Mouse (Mus musculus): ENCODE results near the gene Sigirr. TPM values are rescaled to one million over a fixed set of nuclear protein-coding genes. Genes with fewer than 3 reads are reported as not detected.

Gene Sigirr
- total RNA-seq (2023), result 10 to 100 TPM; 74.9 to 85.3 TPM

GRCm38 (mm10) chr7:141099911-141100691 is at the start of gene Sigirr:
Gene Sigirr (minus strand): TSS chr7:141100572.

GRCm38 (mm10) chr7:141122245-141122644 is 21.9 kb upstream of the Sigirr start, which contains the start of gene Ptdss2:
Gene Ptdss2 (plus strand): TSS chr7:141122382.

GRCm38 (mm10) chr7:141117636-141118035 is 17.3 kb upstream of the Sigirr start, which contains the start of gene Ano9:
Gene Ano9 (minus strand): TSS chr7:141117806.

GRCm38 (mm10) chr7:141077841-141078240 is 22.5 kb downstream of the Sigirr start, which contains the start of gene Pkp3:
Gene Pkp3 (plus strand): TSS chr7:141078218.

GRCm38 (mm10) chr7:141060426-141061242 is 39.7 kb downstream of the Sigirr start, which contains the start of gene B4galnt4:
Gene B4galnt4 (plus strand): TSS chr7:141061104.

Other genes starting within 250 kb of the Sigirr start
- not detected for gene Gm45785, start 244.2 kb downstream of the Sigirr start, total RNA-seq (2023)
- gene Ric8a, start 243.6 kb downstream of the Sigirr start, total RNA-seq (2023), result 100 to 1,000 TPM; 109 to 116 TPM
- 10 to 100 TPM; 31.2 to 31.7 TPM for gene Bet1l, start 243.0 kb downstream of the Sigirr start, total RNA-seq (2023)
- gene Psmd13, start 218.6 kb downstream of the Sigirr start, total RNA-seq (2023), result 10 to 100 TPM; 75.3 to 88.5 TPM
- 1 to 10 TPM; 8.4 to 9.2 TPM for gene Sirt3, start 218.3 kb downstream of the Sigirr start, total RNA-seq (2023)
- not detected for gene Cox8b, start 200.1 kb downstream of the Sigirr start, total RNA-seq (2023)
- under 1 TPM in 1 of 2 experiments, not detected in 1; 0.17 TPM for gene Nlrp6, start 179.7 kb downstream of the Sigirr start, total RNA-seq (2023)
- gene Pgghg, start 159.2 kb downstream of the Sigirr start, total RNA-seq (2023), result 1 to 10 TPM; 7.3 to 8.9 TPM
- gene Ifitm5, start 150.3 kb downstream of the Sigirr start, total RNA-seq (2023), result not detected
- gene Gm45717, start 144.6 kb downstream of the Sigirr start, total RNA-seq (2023), result not detected
- 10 to 100 TPM; 17.0 to 18.4 TPM for gene Ifitm2, start 144.6 kb downstream of the Sigirr start, total RNA-seq (2023)
- 1 to 10 TPM in 1 of 2 experiments, not detected in 1; 5.9 TPM for gene Ifitm1, start 133.4 kb downstream of the Sigirr start, total RNA-seq (2023)
- 1 to 10 TPM; 1.2 to 5.6 TPM for gene Ifitm3, start 89.8 kb downstream of the Sigirr start, total RNA-seq (2023)
- gene Ifitm6, start 82.6 kb downstream of the Sigirr start, total RNA-seq (2023), result not detected
- not detected for gene Gm17387, start 71.4 kb downstream of the Sigirr start, total RNA-seq (2023)
- gene B4galnt4, start 39.5 kb downstream of the Sigirr start, total RNA-seq (2023), result 1 to 10 TPM; 1.4 to 2.2 TPM
- 10 to 100 TPM; 45.7 to 59.0 TPM for gene Pkp3, start 22.4 kb downstream of the Sigirr start, total RNA-seq (2023)
- gene Ano9, start 17.2 kb upstream of the Sigirr start, total RNA-seq (2023), result not detected
- gene Ptdss2, start 21.8 kb upstream of the Sigirr start, total RNA-seq (2023), result 10 to 100 TPM; 12.0 to 12.5 TPM
- 10 to 100 TPM; 35.2 to 41.1 TPM for gene Rnh1, start 72.3 kb upstream of the Sigirr start, total RNA-seq (2023)
- gene Hras, start 93.4 kb upstream of the Sigirr start, total RNA-seq (2023), result 10 to 100 TPM; 38.9 to 45.3 TPM
- gene Lrrc56, start 93.6 kb upstream of the Sigirr start, total RNA-seq (2023), result 1 to 10 TPM; 4.8 to 5.0 TPM
- 1 to 10 TPM; 2.4 to 2.6 TPM for gene Lmntd2, start 113.5 kb upstream of the Sigirr start, total RNA-seq (2023)
- gene Rassf7, start 115.3 kb upstream of the Sigirr start, total RNA-seq (2023), result 1 to 10 TPM; 9.3 to 9.6 TPM
- 100 to 1,000 TPM; 173 to 177 TPM for gene Phrf1, start 128.2 kb upstream of the Sigirr start, total RNA-seq (2023)
- gene Irf7, start 165.9 kb upstream of the Sigirr start, total RNA-seq (2023), result 10 to 100 TPM; 34.4 to 53.3 TPM
- not detected for gene Cdhr5, start 176.2 kb upstream of the Sigirr start, total RNA-seq (2023)
- not detected for gene Sct, start 178.6 kb upstream of the Sigirr start, total RNA-seq (2023)
- gene Drd4, start 191.4 kb upstream of the Sigirr start, total RNA-seq (2023), result not detected
- gene Deaf1, start 227.1 kb upstream of the Sigirr start, total RNA-seq (2023), result 10 to 100 TPM; 65.6 to 68.5 TPM
- gene Tmem80, start 227.2 kb upstream of the Sigirr start, total RNA-seq (2023), result 10 to 100 TPM; 20.7 to 21.2 TPM
- gene Eps8l2, start 238.3 kb upstream of the Sigirr start, total RNA-seq (2023), result under 1 TPM in 1 of 2 experiments, not detected in 1; 0.80 TPM